Mouse (Mus musculus): ENCODE measurements around the gene Gm21976.

GRCm38 (mm10) chr13:98325034-98325433 is 45.3 kb downstream of the Gm21976 start:
- TF ChIP-seq GATA1 (IDR thresholded peaks at IDR 0.05; ENCODE audit: borderline replicate concordance, low read length): no peak
- no peak for TF ChIP-seq FLI1 (IDR thresholded peaks at IDR 0.05; ENCODE audit: low read length)
